Mouse (Mus musculus) CH12.LX (cell line): Measurements from ENCODE around the gene Gsdma2. TPM values are rescaled to one million over a fixed set of nuclear protein-coding genes. Genes with fewer than 3 reads are reported as not detected.

ENCODE experiments used
- DNase-seq: peaks from one replicate; pipeline ENCODE4 v3.0.0-alpha.2; 2013; ENCODE audit errors: extremely low read depth
- H3K27ac ChIP-seq: 2 replicates; pipeline ENCODE4 v1.5.1; 2012; ENCODE audit warnings: low read depth, mild to moderate bottlenecking, control low read depth, moderate library complexity; ENCODE audit not compliant: insufficient read depth
- H3K27me3 ChIP-seq: replicated peaks from 2 replicates; pipeline ENCODE3; 2012; ENCODE audit warnings: inconsistent platforms
- H3K36me3 ChIP-seq, 2 experiments: replicated peaks in 1 of 2; 2 replicates each; pipeline versions ENCODE3 to v1.6.1; 2012; ENCODE audit warnings: inconsistent platforms in 1 of 2, low read length in 1 of 2, mild to moderate bottlenecking in 1 of 2, mixed read lengths in 1 of 2, moderate library complexity in 1 of 2; ENCODE audit not compliant: control insufficient read depth in 1 of 2, insufficient read depth in 1 of 2
- H3K4me1 ChIP-seq, 2 experiments: 2 replicates each; pipeline ENCODE4 v1.6.1; 2012; ENCODE audit warnings: inconsistent platforms in 1 of 2, moderate library complexity in 1 of 2; ENCODE audit not compliant: insufficient read depth in 2 of 2, control insufficient read depth in 1 of 2
- H3K4me2 ChIP-seq: 2 replicates; pipeline ENCODE4 v1.6.1; 2012; ENCODE audit warnings: low read depth, mild to moderate bottlenecking, control low read depth; ENCODE audit not compliant: poor library complexity, insufficient read depth, severe bottlenecking
- H3K4me3 ChIP-seq, 3 experiments: fragments of 150-350 bp in 1 of 3; sonication (generic) in 1 of 3; replicated peaks in 1 of 3; 2 replicates each; pipeline versions ENCODE3 to v1.5.1; 2011 to 2012; ENCODE audit warnings: low read depth in 2 of 3, low read length in 2 of 3, mild to moderate bottlenecking in 2 of 3, moderate library complexity in 2 of 3, control low read depth in 1 of 3, improper control_type of control experiment in 1 of 3, inconsistent platforms in 1 of 3, mixed read lengths in 1 of 3; ENCODE audit not compliant: poor library complexity in 1 of 3
- H3K79me2 ChIP-seq: replicated peaks from 2 replicates; pipeline ENCODE4 v1.6.1; 2012; ENCODE audit warnings: mild to moderate bottlenecking, moderate library complexity; ENCODE audit not compliant: control insufficient read depth, poor library complexity, insufficient read depth, severe bottlenecking; ENCODE audit errors: extremely low read depth
- H3K9ac ChIP-seq: 2 replicates; pipeline ENCODE4 v1.6.1; 2012; ENCODE audit warnings: low read depth, mild to moderate bottlenecking, control low read depth, moderate library complexity; ENCODE audit not compliant: insufficient read depth
- H3K9me3 ChIP-seq: replicated peaks from 2 replicates; pipeline ENCODE3; 2012; ENCODE audit warnings: low read length, inconsistent platforms, mixed read lengths
- BHLHE40 ChIP-seq: IDR thresholded peaks from 2 replicates; pipeline ENCODE4 v1.6.1; 2011; ENCODE audit warnings: mild to moderate bottlenecking, low read depth, low read length, improper control_type of control experiment
- CHD1 ChIP-seq: IDR thresholded peaks from 2 replicates; pipeline ENCODE4 v1.6.1; 2012; ENCODE audit warnings: low read depth, low read length, improper control_type of control experiment, inconsistent platforms
- CHD2 ChIP-seq: IDR thresholded peaks from 2 replicates; pipeline ENCODE4 v1.6.1; 2011; ENCODE audit warnings: low read length, improper control_type of control experiment
- E2F4 ChIP-seq: IDR thresholded peaks from 2 replicates; pipeline ENCODE4 v1.6.1; 2011; ENCODE audit warnings: low read depth, low read length, improper control_type of control experiment; ENCODE audit not compliant: insufficient replicate concordance
- ELF1 ChIP-seq: IDR thresholded peaks from 2 replicates; pipeline ENCODE4 v1.6.1; 2014; ENCODE audit warnings: low read depth, mild to moderate bottlenecking, inconsistent platforms, low read length, improper control_type of control experiment
- JUN ChIP-seq: IDR thresholded peaks from 2 replicates; pipeline ENCODE4 v1.6.1; 2011; ENCODE audit warnings: low read depth, mild to moderate bottlenecking, low read length, improper control_type of control experiment, moderate library complexity; ENCODE audit not compliant: insufficient read depth
- MAFK ChIP-seq: IDR thresholded peaks from 2 replicates; pipeline ENCODE4 v1.6.1; 2011; ENCODE audit warnings: low read length, improper control_type of control experiment; ENCODE audit not compliant: insufficient replicate concordance
- MYC ChIP-seq: IDR thresholded peaks from 2 replicates; pipeline ENCODE4 v1.6.1; 2011; ENCODE audit warnings: low read depth, mild to moderate bottlenecking, improper control_type of control experiment, low read length
- NRF1 ChIP-seq: IDR thresholded peaks from 2 replicates; pipeline ENCODE4 v1.6.1; 2014; ENCODE audit warnings: low read depth, mild to moderate bottlenecking, inconsistent platforms, low read length, improper control_type of control experiment, moderate library complexity
- POLR2A ChIP-seq: IDR thresholded peaks from 2 replicates; pipeline ENCODE4 v1.6.1; 2011; ENCODE audit warnings: low read depth, mild to moderate bottlenecking, improper control_type of control experiment, low read length
- POLR2AphosphoS2 ChIP-seq: IDR thresholded peaks from 2 replicates; pipeline ENCODE4 v1.6.1; 2011; ENCODE audit warnings: low read depth, low read length, improper control_type of control experiment
- RAD21 ChIP-seq: IDR thresholded peaks from 2 replicates; pipeline ENCODE4 v1.6.1; 2011; ENCODE audit warnings: low read depth, mild to moderate bottlenecking, low read length, improper control_type of control experiment, moderate library complexity
- SIN3A ChIP-seq: IDR thresholded peaks from 2 replicates; pipeline ENCODE4 v1.6.1; 2012; ENCODE audit warnings: low read length, improper control_type of control experiment, inconsistent platforms
- SMC3 ChIP-seq: IDR thresholded peaks from 2 replicates; pipeline ENCODE4 v1.6.1; 2011; ENCODE audit warnings: low read depth, low read length, improper control_type of control experiment
- USF2 ChIP-seq: conservative IDR thresholded peaks from 2 replicates; pipeline ENCODE4 v1.6.1; 2011; ENCODE audit warnings: low read depth, low read length, improper control_type of control experiment
- ZKSCAN1 ChIP-seq: IDR thresholded peaks from 2 replicates; pipeline ENCODE4 v1.6.1; 2012; ENCODE audit warnings: low read depth, inconsistent platforms, low read length, improper control_type of control experiment, borderline replicate concordance
- ZNF384 ChIP-seq: IDR thresholded peaks from 2 replicates; pipeline ENCODE4 v1.6.1; 2012; ENCODE audit warnings: low read depth, low read length, improper control_type of control experiment, inconsistent platforms
- dilution Hi-C: fragments of 300-500 bp; cut with MboI; formaldehyde crosslinking; loops from 2 replicates; pipeline ENCODE4 v1.14.3; 2020; ENCODE audit warnings: low sequenced_read_pairs; ENCODE audit not compliant: extremely low pct_unique_long_range_greater_than_20kb, extremely low pct_ligation_motif_present
- in situ Hi-C: fragments of 300-500 bp; cut with MboI; formaldehyde crosslinking; loops from 3 replicates; pipeline ENCODE4 v1.14.3; 2019; ENCODE audit warnings: low sequenced_read_pairs, low pct_ligation_motif_present, low pct_unique_long_range_greater_than_20kb, mixed read lengths
- polyA plus RNA-seq: library from polyadenylated mRNA; unstranded; fragments of >175 nt; gene quantifications from 2 replicates; pipeline ENCODE4 v1.2.1, GENCODE M21; 2012; ENCODE audit warnings: low read depth; ENCODE audit not compliant: insufficient read length
- total RNA-seq, 2 experiments: library from RNA; depleted of rRNA; stranded (reverse); fragments of 300-350 nt in 1 of 2; fragments of >200 nt in 1 of 2; gene quantifications; 2 replicates each; pipeline ENCODE4 v1.2.3; 2012 to 2014

The Gsdma2 gene
- total and polyA plus RNA-seq, 3 experiments, result not detected

GRCm38 (mm10) chr11:98644757-98645156 is 1.8 kb upstream of the Gsdma2 start:
- in situ Hi-C loops (loop anchor here (25.0 kb wide), 1 partner anchor 307 kb away; the partner anchor contains the start of genes Neurod2 and Ppp1r1b), dilution Hi-C loops (no loop called here)
- H3K4me3 ChIP-seq, result no peak overlapping the region
- H3K9ac ChIP-seq, result no peak overlapping the region
- peaks cover 79% of the 10 kb centered on the region for H3K27me3 ChIP-seq
- no peak overlapping the region for H3K4me2 ChIP-seq
- no peaks in the 10 kb centered on the region for H3K79me2 ChIP-seq
- H3K4me1 ChIP-seq, result no peaks in the 10 kb centered on the region
- no peaks in the 10 kb centered on the region for H3K36me3 ChIP-seq
- no peak overlapping the region for H3K27ac ChIP-seq
- no peak for DNase-seq
- no peaks in the 10 kb centered on the region for H3K9me3 ChIP-seq
- TF ChIP-seq POLR2AphosphoS2 (no peak), POLR2A (no peak), ZKSCAN1 (no peak), SIN3A (no peak), NRF1 (no peak), CHD2 (no peak), CHD1 (no peak)

GRCm38 (mm10) chr11:98645946-98646345 is 613 bp upstream of the Gsdma2 start:
- Histone ChIP-seq H3K4me3 (no peak overlapping the region), H3K27me3 (peaks cover 83% of the 10 kb centered on the region), H3K4me1 (no peaks in the 10 kb centered on the region), H3K36me3 (no peaks in the 10 kb centered on the region), H3K79me2 (no peaks in the 10 kb centered on the region), H3K9me3 (no peaks in the 10 kb centered on the region), H3K4me2 (no peak overlapping the region), H3K9ac (no peak overlapping the region), H3K27ac (no peak overlapping the region)
- in situ Hi-C loops, result loop anchor here (25.0 kb wide), 1 partner anchor 309 kb away; the partner anchor contains the start of genes Neurod2 and Ppp1r1b
- dilution Hi-C loops, result no loop called here
- TF ChIP-seq BHLHE40 (no peak), ZNF384 (no peak), ELF1 (no peak), SMC3 (no peak), MYC (no peak), RAD21 (no peak), JUN (no peak), E2F4 (no peak), USF2 (no peak), MAFK (no peak)
- no peak for DNase-seq
